Comparison of ENCODE assay signal across 17 mouse cellular contexts in genomic region chr1:191640848-191641247, GRCm38 (mm10).
DNase-seq lines count a peak whose midpoint lies in the region; ATAC-seq and TF ChIP-seq lines count a peak whose summit lies in the region.
"Had no signal": no experiment of that assay in that cellular context is flagged by ENCODE, and none has a peak within 500 bp of the region (broad histone marks: within the 10 kb centered on the region; RNA-seq: fewer than 3 reads in every experiment).

No protein-coding gene starts in this region.

- no peaks in the 10 kb centered on the region for H3K9me3 ChIP-seq in heart, embryonic 10.5 days
- no peaks in the 10 kb centered on the region for H3K9me3 ChIP-seq in kidney, postnatal 0 days (replicated peaks; ENCODE audit: low read length)
- H3K9me3 ChIP-seq in kidney, embryonic 15.5 days (replicated peaks), result no peaks in the 10 kb centered on the region
- H3K9me3 ChIP-seq in liver, embryonic 13.5 days (replicated peaks), result no peaks in the 10 kb centered on the region
- H3K9me3 ChIP-seq: embryonic facial prominence, embryonic 15.5 days; forebrain, embryonic 10.5 days; hindbrain, embryonic 10.5 days had no signal

- no peaks in the 10 kb centered on the region for H3K79me2 ChIP-seq in heart, adult 2 months (replicated peaks; ENCODE audit: control insufficient read depth, insufficient read depth, low read length)

- H3K9ac ChIP-seq in heart, adult 2 months (ENCODE audit: low read depth, low read length), result no peak overlapping the region
- H3K9ac ChIP-seq in kidney, postnatal 0 days (ENCODE audit: low read depth, low read length), result no peak overlapping the region
- H3K9ac ChIP-seq in kidney, embryonic 15.5 days, result no peak overlapping the region
- no peak overlapping the region for H3K9ac ChIP-seq in liver, embryonic 13.5 days
- H3K9ac ChIP-seq: embryonic facial prominence, embryonic 15.5 days; hindbrain, embryonic 14.5 days had no signal

- no peak for TF ChIP-seq POLR2A in heart, adult 2 months (IDR thresholded peaks at IDR 0.05; ENCODE audit: insufficient read depth, low read depth, low read length)
- TF ChIP-seq POLR2A in small intestine, adult 2 months (IDR thresholded peaks at IDR 0.05; ENCODE audit: low read depth, low read length), result no peak

- 79% methylated on average over 3 of the region's 3 CpGs for WGBS in heart, embryonic 10.5 days
- 90% methylated on average over 3 of the region's 3 CpGs for WGBS in heart, adult 2 months
- 84% methylated on average over 3 of the region's 3 CpGs for WGBS in kidney, postnatal 0 days
- WGBS in kidney, embryonic 15.5 days, result 84% methylated on average over 3 of the region's 3 CpGs
- 64% methylated on average over 3 of the region's 3 CpGs for WGBS in liver, embryonic 13.5 days (ENCODE audit: insufficient replicate concordance)
- WGBS in small intestine, adult 2 months, result 91% methylated on average over 3 of the region's 3 CpGs

- no peaks in the 10 kb centered on the region for H3K27me3 ChIP-seq in heart, embryonic 10.5 days (ENCODE audit: insufficient read depth, poor library complexity, severe bottlenecking)
- H3K27me3 ChIP-seq in heart, adult 2 months (ENCODE audit: control insufficient read depth, insufficient read depth, low read length), result no peaks in the 10 kb centered on the region
- H3K27me3 ChIP-seq in kidney, postnatal 0 days (ENCODE audit: insufficient read depth, low read length), result no peaks in the 10 kb centered on the region
- H3K27me3 ChIP-seq in kidney, embryonic 15.5 days, result no peaks in the 10 kb centered on the region
- H3K27me3 ChIP-seq in liver, embryonic 13.5 days, result no peaks in the 10 kb centered on the region
- H3K27me3 ChIP-seq in small intestine, adult 2 months (ENCODE audit: control insufficient read depth, insufficient read depth, low read length), result no peaks in the 10 kb centered on the region

- TF ChIP-seq EP300 in heart, adult 2 months (IDR thresholded peaks at IDR 0.05; ENCODE audit: insufficient read depth, low read depth, low read length), result no peak

- intact Hi-C loops in heart, adult 2 months (cut with DNase I), result no loop called here

- TF ChIP-seq CTCF in heart, adult 2 months (IDR thresholded peaks at IDR 0.05), result no peak
- TF ChIP-seq CTCF in kidney, postnatal 0 days (IDR thresholded peaks at IDR 0.05; ENCODE audit: low read depth), result no peak
- TF ChIP-seq CTCF in small intestine, adult 2 months (IDR thresholded peaks at IDR 0.05; ENCODE audit: extremely low read depth, insufficient read length, insufficient replicate concordance, low read depth, low read length), result no peak

- peaks cover 46% of the 10 kb centered on the region for H3K4me1 ChIP-seq in heart, embryonic 10.5 days
- peaks cover 4% of the 10 kb centered on the region; the same call in 1 of the 2 replicates for H3K4me1 ChIP-seq in heart, adult 2 months (ENCODE audit: control insufficient read depth, insufficient read depth, low read length)
- peaks cover 3% of the 10 kb centered on the region; the same call in 1 of the 2 replicates for H3K4me1 ChIP-seq in kidney, postnatal 0 days (replicated peaks; ENCODE audit: insufficient read depth, low read length)
- peaks cover 8% of the 10 kb centered on the region for H3K4me1 ChIP-seq in kidney, embryonic 15.5 days
- peaks cover 14% of the 10 kb centered on the region for H3K4me1 ChIP-seq in liver, embryonic 13.5 days (replicated peaks)
- H3K4me1 ChIP-seq in small intestine, adult 2 months (ENCODE audit: control insufficient read depth, insufficient read depth, insufficient read length, low read length), result peaks cover 32% of the 10 kb centered on the region
- H3K4me1 ChIP-seq: embryonic facial prominence, embryonic 15.5 days had no signal

- no peak overlapping the region for H3K4me2 ChIP-seq in kidney, postnatal 0 days (ENCODE audit: low read length)
- no peak overlapping the region for H3K4me2 ChIP-seq in kidney, embryonic 15.5 days
- H3K4me2 ChIP-seq in liver, embryonic 13.5 days, result no peak overlapping the region
- H3K4me2 ChIP-seq: embryonic facial prominence, embryonic 15.5 days; heart, embryonic 11.5 days; hindbrain, embryonic 14.5 days had no signal

- no peak for ATAC-seq in kidney, postnatal 0 days (replicated peaks; ENCODE audit: low FRiP score, low read depth)
- ATAC-seq in kidney, embryonic 15.5 days (replicated peaks; ENCODE audit: low FRiP score), result no peak
- ATAC-seq in liver, embryonic 13.5 days (ENCODE audit: low read depth), result no peak
- ATAC-seq in cerebellum, adult (ENCODE audit: insufficient number of reproducible peaks, low FRiP score, low TSS enrichment), result no peak
- ATAC-seq: forebrain, embryonic 14.5 days had no signal

- H3K36me3 ChIP-seq in heart, embryonic 10.5 days, result no peaks in the 10 kb centered on the region
- no peaks in the 10 kb centered on the region for H3K36me3 ChIP-seq in heart, adult 2 months (ENCODE audit: control insufficient read depth, insufficient read depth, low read length)
- H3K36me3 ChIP-seq in kidney, postnatal 0 days (ENCODE audit: insufficient read depth, low read length), result no peaks in the 10 kb centered on the region
- no peaks in the 10 kb centered on the region for H3K36me3 ChIP-seq in kidney, embryonic 15.5 days
- H3K36me3 ChIP-seq in liver, embryonic 13.5 days, result no peaks in the 10 kb centered on the region
- no peaks in the 10 kb centered on the region for H3K36me3 ChIP-seq in small intestine, adult 2 months (ENCODE audit: control insufficient read depth, insufficient read depth, low read length)
- H3K36me3 ChIP-seq: embryonic facial prominence, embryonic 15.5 days; forebrain, embryonic 10.5 days; hindbrain, embryonic 10.5 days had no signal

- peak overlapping the region; percentile 73 for H3K27ac ChIP-seq in heart, embryonic 10.5 days
- no peak overlapping the region for H3K27ac ChIP-seq in heart, adult 2 months
- peak overlapping the region; percentile 10; the same call in 1 of the 2 replicates for H3K27ac ChIP-seq in kidney, postnatal 0 days
- no peak overlapping the region for H3K27ac ChIP-seq in kidney, embryonic 15.5 days
- peak overlapping the region; percentile 45 for H3K27ac ChIP-seq in liver, embryonic 13.5 days
- peak overlapping the region; percentile 76 for H3K27ac ChIP-seq in small intestine, adult 2 months (ENCODE audit: insufficient read depth, low read depth, low read length)
- H3K27ac ChIP-seq: embryonic facial prominence, embryonic 15.5 days; gastrocnemius, adult 2 months; hindbrain, embryonic 14.5 days had no signal

- H3K4me3 ChIP-seq in heart, embryonic 10.5 days, result no peak overlapping the region
- H3K4me3 ChIP-seq in heart, adult 2 months, result no peak overlapping the region
- no peak overlapping the region for H3K4me3 ChIP-seq in kidney, postnatal 0 days (replicated peaks; ENCODE audit: low read depth, low read length)
- no peak overlapping the region for H3K4me3 ChIP-seq in kidney, embryonic 15.5 days (replicated peaks)
- no peak overlapping the region for H3K4me3 ChIP-seq in liver, embryonic 13.5 days (replicated peaks)
- H3K4me3 ChIP-seq in small intestine, adult 2 months (ENCODE audit: low read depth, low read length), result no peak overlapping the region
- H3K4me3 ChIP-seq: embryonic facial prominence, embryonic 15.5 days; erythroblast, embryonic 14.5 days; gastrocnemius, adult 2 months; hindbrain, embryonic 10.5 days had no signal

- no peak for DNase-seq in heart, embryonic 10.5 days (ENCODE audit: low spot score)
- no peak for DNase-seq in heart, adult 2 months
- DNase-seq in kidney, postnatal 0 days (ENCODE audit: low spot score), result no peak
- DNase-seq in liver, embryonic 13.5 days, result no peak
- DNase-seq: cerebellum, adult 2 months; gastrocnemius, adult 2 months; gastrocnemius, postnatal 25 days had no signal

Comparison
In these comparisons a context has a peak if more than half of its experiments do, and no peak if none do; other contexts are left out.
1. H3K27ac ChIP-seq: peak in heart, embryonic 10.5 days (single experiment), kidney, postnatal 0 days (single experiment), liver, embryonic 13.5 days (single experiment) and small intestine, adult 2 months (single experiment); none in heart, adult 2 months (single experiment) and kidney, embryonic 15.5 days (single experiment).